Mouse (Mus musculus) naive thymus-derived CD4-positive, alpha-beta T cell, adult 5 months (primary cell): ENCODE data around the gene Pglyrp1. TPM values are rescaled to one million over a fixed set of nuclear protein-coding genes. Genes with fewer than 3 reads are reported as not detected.

Source experiments
- polyA plus RNA-seq: library from polyadenylated mRNA; unstranded; fragments of 100-300 nt; shearing (Covaris generic); gene quantifications from one replicate; pipeline ENCODE4 v1.2.1, GENCODE M21; 2017

Gene Pglyrp1
- 6.5 TPM for polyA plus RNA-seq

GRCm38 (mm10) chr7:18871031-18871430, at the start of gene Pglyrp1:
TSS of gene Pglyrp1 (plus strand) at chr7:18871331.

GRCm38 (mm10) chr7:18821507-18821906, 49.6 kb upstream of the Pglyrp1 start, which contains the start of gene Psg17:
TSS of gene Psg17 (minus strand) at chr7:18821607.

GRCm38 (mm10) chr7:18839865-18840264, 31.3 kb upstream of the Pglyrp1 start, which contains the start of gene Mill2:
TSS of gene Mill2 (plus strand) at chr7:18839966.

GRCm38 (mm10) chr7:18910241-18910831, 39.2 kb downstream of the Pglyrp1 start, which contains the start of gene Ccdc61:
TSS of gene Ccdc61 (minus strand) at chr7:18910415.

GRCm38 (mm10) chr7:18925162-18925938, 54.2 kb downstream of the Pglyrp1 start, which contains the start of gene Nova2:
TSS of gene Nova2 (plus strand) at chr7:18925888.

Other genes with a start within 250 kb of the Pglyrp1 start
- not detected for gene Psg21, start 214.6 kb upstream of the Pglyrp1 start, polyA plus RNA-seq
- not detected for gene Psg20, start 185.1 kb upstream of the Pglyrp1 start, polyA plus RNA-seq
- gene Psg22, start 153.2 kb upstream of the Pglyrp1 start, polyA plus RNA-seq: not detected
- not detected for gene Psg19, start 72.8 kb upstream of the Pglyrp1 start, polyA plus RNA-seq
- not detected for gene Psg17, start 49.7 kb upstream of the Pglyrp1 start, polyA plus RNA-seq
- gene Mill2, start 31.4 kb upstream of the Pglyrp1 start, polyA plus RNA-seq: not detected
- gene Ccdc61, start 39.1 kb downstream of the Pglyrp1 start, polyA plus RNA-seq: 21.1 TPM
- gene Nova2, start 54.6 kb downstream of the Pglyrp1 start, polyA plus RNA-seq: not detected
- gene Nanos2, start 116.1 kb downstream of the Pglyrp1 start, polyA plus RNA-seq: not detected
- gene Mypop, start 119.9 kb downstream of the Pglyrp1 start, polyA plus RNA-seq: 5.7 TPM
- gene Irf2bp1, start 132.7 kb downstream of the Pglyrp1 start, polyA plus RNA-seq: 40.1 TPM
- gene Foxa3, start 152.2 kb downstream of the Pglyrp1 start, polyA plus RNA-seq: not detected
- gene Sympk, start 153.0 kb downstream of the Pglyrp1 start, polyA plus RNA-seq: 23.5 TPM
- not detected for gene Rsph6a, start 183.4 kb downstream of the Pglyrp1 start, polyA plus RNA-seq
- not detected for gene Dmwd, start 204.9 kb downstream of the Pglyrp1 start, polyA plus RNA-seq
- gene Dmpk, start 212.5 kb downstream of the Pglyrp1 start, polyA plus RNA-seq: not detected
- gene Six5, start 223.3 kb downstream of the Pglyrp1 start, polyA plus RNA-seq: not detected
- gene Gm4969, start 247.0 kb downstream of the Pglyrp1 start, polyA plus RNA-seq: not detected
- gene Fbxo46, start 248.5 kb downstream of the Pglyrp1 start, polyA plus RNA-seq: 11.7 TPM